Mouse (Mus musculus) adrenal gland, adult 8-10 months (tissue): ENCODE measurements around the gene Mrvi1. TPM values are rescaled to one million over a fixed set of nuclear protein-coding genes. Genes with fewer than 3 reads are reported as not detected.

ENCODE experiments used
- DNase-seq: peaks from one replicate; pipeline ENCODE4 v3.0.0; 2022
- total RNA-seq, 4 experiments: library from RNA; stranded (reverse); gene quantifications; 2 replicates each; pipeline ENCODE4 v1.2.4; 2022

Gene Mrvi1
- total RNA-seq, 4 experiments from 2014 or later, result 11.5 to 16.7 (median 13.7) TPM

- DNase-seq, result no peak
Observed at GRCm38 (mm10) chr7:110878028-110878427, 104.2 kb downstream of the Mrvi1 start.

GRCm38 (mm10) chr7:110876965-110877364, 105.3 kb downstream of the Mrvi1 start:
- no peak for DNase-seq

GRCm38 (mm10) chr7:110868807-110869206, 113.5 kb downstream of the Mrvi1 start:
- no peak for DNase-seq

GRCm38 (mm10) chr7:110867116-110867515, 115.1 kb downstream of the Mrvi1 start:
- no peak for DNase-seq

- peak; percentile 30 for DNase-seq
Observed at GRCm38 (mm10) chr7:110866021-110866420, 116.2 kb downstream of the Mrvi1 start.

GRCm38 (mm10) chr7:110865570-110865969, 116.7 kb downstream of the Mrvi1 start:
- DNase-seq, result no peak

GRCm38 (mm10) chr7:110865038-110865437, 117.2 kb downstream of the Mrvi1 start:
- no peak for DNase-seq

GRCm38 (mm10) chr7:110862751-110863289, 119.4 kb downstream of the Mrvi1 start, which contains the start of gene Lyve1:
TSS of gene Lyve1 (minus strand) at chr7:110863239.
- no peak for DNase-seq

GRCm38 (mm10) chr7:110860129-110860528, 122.1 kb downstream of the Mrvi1 start:
- no peak for DNase-seq

GRCm38 (mm10) chr7:110855604-110856003, 126.7 kb downstream of the Mrvi1 start:
- no peak for DNase-seq

- DNase-seq, result no peak
Observed at GRCm38 (mm10) chr7:110854927-110855546, 127.2 kb downstream of the Mrvi1 start.

- no peak for DNase-seq
Observed at GRCm38 (mm10) chr7:110854519-110854918, 127.7 kb downstream of the Mrvi1 start.

GRCm38 (mm10) chr7:110853611-110854010, 128.7 kb downstream of the Mrvi1 start:
- no peak for DNase-seq

- DNase-seq, result no peak
Observed at GRCm38 (mm10) chr7:110851541-110852203, 130.6 kb downstream of the Mrvi1 start.

- peak; percentile 39 for DNase-seq
Observed at GRCm38 (mm10) chr7:110848371-110848770, 133.9 kb downstream of the Mrvi1 start.

- no peak for DNase-seq
Observed at GRCm38 (mm10) chr7:110847321-110847720, 134.9 kb downstream of the Mrvi1 start.

- peak; percentile 89 for DNase-seq
Observed at GRCm38 (mm10) chr7:110843916-110844874, 138.1 kb downstream of the Mrvi1 start, which contains the start of gene Rnf141. TSS of gene Rnf141 (minus strand) at chr7:110844457.

GRCm38 (mm10) chr7:110840332-110840731, 141.9 kb downstream of the Mrvi1 start:
- no peak for DNase-seq

- DNase-seq, result no peak
Observed at GRCm38 (mm10) chr7:110834522-110834921, 147.7 kb downstream of the Mrvi1 start.

GRCm38 (mm10) chr7:110834018-110834417, 148.2 kb downstream of the Mrvi1 start:
- no peak for DNase-seq

- no peak for DNase-seq
Observed at GRCm38 (mm10) chr7:110833024-110833423, 149.2 kb downstream of the Mrvi1 start.
